Mouse (Mus musculus) embryonic fibroblast, embryonic 13.5 days (primary cell): ENCODE measurements around the gene 1700113H08Rik. TPM values are rescaled to one million over a fixed set of nuclear protein-coding genes. Genes with fewer than 3 reads are reported as not detected.

Source experiments
- H3K27ac ChIP-seq: 2 replicates; pipeline ENCODE4 v1.5.1; 2012; ENCODE audit warnings: low read length, control low read depth, inconsistent platforms; ENCODE audit not compliant: insufficient read depth
- H3K4me1 ChIP-seq: 2 replicates; pipeline ENCODE4 v1.6.1; 2011; ENCODE audit warnings: low read length; ENCODE audit not compliant: control insufficient read depth, insufficient read depth
- H3K4me3 ChIP-seq: 2 replicates; pipeline ENCODE4 v1.5.1; 2011; ENCODE audit warnings: mild to moderate bottlenecking, control low read depth, low read length; ENCODE audit not compliant: insufficient read depth
- CTCF ChIP-seq: IDR thresholded peaks from 2 replicates; pipeline ENCODE4 v1.5.1; 2011; ENCODE audit warnings: mild to moderate bottlenecking, control low read depth, low read length, moderate library complexity, borderline replicate concordance; ENCODE audit not compliant: insufficient read depth
- POLR2A ChIP-seq: IDR thresholded peaks from 2 replicates; pipeline ENCODE4 v1.6.1; 2011; ENCODE audit warnings: low read depth, mild to moderate bottlenecking, control low read depth, low read length, moderate library complexity
- polyA plus RNA-seq: library from polyadenylated mRNA; stranded (reverse); fragments of >200 nt; gene quantifications from 2 replicates; pipeline ENCODE4 v1.2.4, GENCODE M21; 2011; ENCODE audit warnings: low read depth; ENCODE audit not compliant: missing spikeins, insufficient read length

1700113H08Rik gene
- polyA plus RNA-seq, 1 experiment = not detected

- TF ChIP-seq POLR2A (no peak), CTCF (no peak)
- Histone ChIP-seq H3K27ac (no peak overlapping the region), H3K4me1 (no peaks in the 10 kb centered on the region), H3K4me3 (no peak overlapping the region)
These were observed 44.6 kb downstream of the 1700113H08Rik start for GRCm38 (mm10) chr10:87102455-87102854.

GRCm38 (mm10) chr10:87103286-87103685, 45.4 kb downstream of the 1700113H08Rik start:
- H3K4me1 ChIP-seq = no peaks in the 10 kb centered on the region
- TF ChIP-seq POLR2A = no peak
- TF ChIP-seq CTCF = no peak
- H3K4me3 ChIP-seq = no peak overlapping the region
- H3K27ac ChIP-seq = no peak overlapping the region

GRCm38 (mm10) chr10:87107565-87108297, 49.9 kb downstream of the 1700113H08Rik start:
- Histone ChIP-seq H3K4me1 (no peaks in the 10 kb centered on the region), H3K4me3 (no peak overlapping the region), H3K27ac (no peak overlapping the region)
- TF ChIP-seq CTCF (no peak), POLR2A (no peak)

- TF ChIP-seq CTCF (no peak), POLR2A (no peak)
- Histone ChIP-seq H3K4me1 (no peaks in the 10 kb centered on the region), H3K27ac (no peak overlapping the region), H3K4me3 (no peak overlapping the region)
These were observed 50.5 kb downstream of the 1700113H08Rik start for GRCm38 (mm10) chr10:87108333-87108732.

- Histone ChIP-seq H3K4me3 (no peak overlapping the region), H3K27ac (no peak overlapping the region), H3K4me1 (no peaks in the 10 kb centered on the region)
- no peak for TF ChIP-seq POLR2A
- no peak for TF ChIP-seq CTCF
These were observed 51.4 kb downstream of the 1700113H08Rik start for GRCm38 (mm10) chr10:87109038-87109771.

GRCm38 (mm10) chr10:87110909-87111308, 53.1 kb downstream of the 1700113H08Rik start:
- TF ChIP-seq POLR2A = no peak
- TF ChIP-seq CTCF = no peak
- Histone ChIP-seq H3K4me3 (no peak overlapping the region), H3K27ac (no peak overlapping the region), H3K4me1 (no peaks in the 10 kb centered on the region)

- Histone ChIP-seq H3K4me1 (no peaks in the 10 kb centered on the region), H3K27ac (no peak overlapping the region), H3K4me3 (no peak overlapping the region)
- TF ChIP-seq CTCF (no peak), POLR2A (no peak)
These were observed 67.2 kb downstream of the 1700113H08Rik start for GRCm38 (mm10) chr10:87125094-87125493.

- no peaks in the 10 kb centered on the region for H3K4me1 ChIP-seq
- H3K4me3 ChIP-seq = no peak overlapping the region
- no peak overlapping the region for H3K27ac ChIP-seq
- TF ChIP-seq CTCF (no peak), POLR2A (no peak)
These were observed 68.5 kb downstream of the 1700113H08Rik start for GRCm38 (mm10) chr10:87126186-87126824.

- no peak overlapping the region for H3K4me3 ChIP-seq
- H3K4me1 ChIP-seq = no peaks in the 10 kb centered on the region
- no peak overlapping the region for H3K27ac ChIP-seq
- TF ChIP-seq POLR2A (no peak), CTCF (no peak)
These were observed 93.2 kb downstream of the 1700113H08Rik start for GRCm38 (mm10) chr10:87151050-87151449.

- Histone ChIP-seq H3K27ac (no peak overlapping the region), H3K4me1 (no peaks in the 10 kb centered on the region), H3K4me3 (no peak overlapping the region)
- TF ChIP-seq CTCF (no peak), POLR2A (no peak)
These were observed 96.1 kb downstream of the 1700113H08Rik start for GRCm38 (mm10) chr10:87153731-87154505.
